Mouse (Mus musculus): Measurements from ENCODE around the gene Wfdc9. TPM values are rescaled to one million over a fixed set of nuclear protein-coding genes. Genes with fewer than 3 reads are reported as not detected.

The Wfdc9 gene
- polyA plus RNA-seq, 1 experiment = not detected

DNA sequence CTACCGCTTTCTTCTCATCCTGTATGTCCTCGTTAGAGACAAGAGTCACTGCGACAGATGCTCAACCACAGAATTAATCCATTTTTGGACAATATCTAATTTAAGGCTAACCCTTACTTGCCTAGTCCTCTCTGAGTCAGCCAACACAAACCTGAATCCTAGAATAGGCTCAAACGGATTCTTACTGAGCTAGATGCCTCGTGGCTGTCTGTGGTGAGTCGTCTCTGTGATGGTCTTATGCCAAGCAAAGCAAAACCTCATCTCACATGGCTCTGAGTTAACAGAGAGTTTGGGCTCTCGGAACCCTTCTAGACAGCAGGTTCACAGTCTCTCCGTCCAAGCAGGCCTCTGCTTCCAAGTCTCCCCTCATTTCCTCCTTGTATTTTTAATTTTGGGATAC is 52.0 kb downstream of the Wfdc9 start:
- no peak overlapping the region for H3K27ac ChIP-seq (ENCODE audit: control insufficient read depth, insufficient read depth, low read length)
- no peak for TF ChIP-seq POLR2A (IDR thresholded peaks at IDR 0.05; ENCODE audit: control insufficient read depth, extremely low read depth, insufficient read depth, low read length, poor library complexity)
- TF ChIP-seq CTCF (IDR thresholded peaks at IDR 0.05; ENCODE audit: borderline replicate concordance, control insufficient read depth, extremely low read depth, insufficient read depth, low read length, poor library complexity) = no peak
- H3K4me1 ChIP-seq (replicated peaks; ENCODE audit: control insufficient read depth, insufficient read depth, low read length) = no peaks in the 10 kb centered on the region
- WGBS = 91% methylated on average over 8 of the region's 8 CpGs
- no peak overlapping the region for H3K4me3 ChIP-seq (ENCODE audit: control insufficient read depth, insufficient read depth, low read length)
- no peaks in the 10 kb centered on the region for H3K27me3 ChIP-seq (ENCODE audit: control insufficient read depth, insufficient read depth, low read length)
- DNase-seq = no peak
- no peaks in the 10 kb centered on the region for H3K36me3 ChIP-seq (ENCODE audit: control insufficient read depth, insufficient read depth, low read length)

DNA sequence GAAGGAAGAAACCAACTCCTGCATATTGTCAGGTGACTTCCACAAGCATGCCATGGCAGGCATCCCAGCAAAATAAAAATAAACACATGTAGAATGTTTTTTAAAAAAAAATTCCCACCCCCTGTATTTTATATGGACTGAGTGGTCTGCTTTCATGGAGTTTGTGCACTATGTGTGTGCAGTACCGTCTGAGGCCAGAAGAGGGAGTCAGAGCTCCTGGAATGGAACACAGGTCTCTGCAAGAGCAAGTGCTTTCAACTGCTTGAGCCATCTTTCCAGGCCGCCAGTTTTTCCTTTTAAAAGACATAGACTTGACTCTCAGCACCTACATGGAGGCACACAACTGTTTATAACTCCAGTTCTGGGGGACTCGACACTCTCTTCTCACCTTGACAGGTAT is 52.9 kb downstream of the Wfdc9 start:
- no peaks in the 10 kb centered on the region for H3K27me3 ChIP-seq (ENCODE audit: control insufficient read depth, insufficient read depth, low read length)
- no peaks in the 10 kb centered on the region for H3K36me3 ChIP-seq (ENCODE audit: control insufficient read depth, insufficient read depth, low read length)
- no peak overlapping the region for H3K27ac ChIP-seq (ENCODE audit: control insufficient read depth, insufficient read depth, low read length)
- 95% methylated on average over 3 of the region's 3 CpGs for WGBS
- H3K4me3 ChIP-seq (ENCODE audit: control insufficient read depth, insufficient read depth, low read length) = no peak overlapping the region
- no peak for DNase-seq
- no peak for TF ChIP-seq CTCF (IDR thresholded peaks at IDR 0.05; ENCODE audit: borderline replicate concordance, control insufficient read depth, extremely low read depth, insufficient read depth, low read length, poor library complexity)
- TF ChIP-seq POLR2A (IDR thresholded peaks at IDR 0.05; ENCODE audit: control insufficient read depth, extremely low read depth, insufficient read depth, low read length, poor library complexity) = no peak
- no peaks in the 10 kb centered on the region for H3K4me1 ChIP-seq (replicated peaks; ENCODE audit: control insufficient read depth, insufficient read depth, low read length)

DNA sequence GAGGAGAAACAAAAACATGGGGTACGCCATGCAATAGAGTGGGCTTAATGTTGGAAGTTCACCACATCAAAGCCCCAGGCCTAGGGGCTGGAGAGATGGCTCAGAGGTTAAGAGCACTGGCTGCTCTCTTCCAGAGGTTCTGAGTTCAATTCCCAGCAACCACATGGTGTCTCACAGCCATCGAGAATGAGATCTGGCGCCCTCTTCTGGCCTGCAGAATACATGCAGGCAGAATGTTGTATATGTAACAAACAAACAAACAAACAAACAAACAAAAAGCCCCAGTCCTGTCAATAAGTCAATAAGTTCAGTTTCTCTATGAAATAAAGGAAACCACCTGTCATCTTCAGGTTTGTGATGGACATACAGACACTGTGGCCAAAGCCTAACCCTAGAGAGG is 56.2 kb downstream of the Wfdc9 start:
- H3K27ac ChIP-seq (ENCODE audit: control insufficient read depth, insufficient read depth, low read length) = no peak overlapping the region
- no peaks in the 10 kb centered on the region for H3K27me3 ChIP-seq (ENCODE audit: control insufficient read depth, insufficient read depth, low read length)
- H3K36me3 ChIP-seq (ENCODE audit: control insufficient read depth, insufficient read depth, low read length) = no peaks in the 10 kb centered on the region
- TF ChIP-seq CTCF (IDR thresholded peaks at IDR 0.05; ENCODE audit: borderline replicate concordance, control insufficient read depth, extremely low read depth, insufficient read depth, low read length, poor library complexity) = no peak
- no peak for TF ChIP-seq POLR2A (IDR thresholded peaks at IDR 0.05; ENCODE audit: control insufficient read depth, extremely low read depth, insufficient read depth, low read length, poor library complexity)
- no peak overlapping the region for H3K4me3 ChIP-seq (ENCODE audit: control insufficient read depth, insufficient read depth, low read length)
- no peak for DNase-seq
- no peaks in the 10 kb centered on the region for H3K4me1 ChIP-seq (replicated peaks; ENCODE audit: control insufficient read depth, insufficient read depth, low read length)
- WGBS = 63% methylated on average over 3 of the region's 3 CpGs

Other genes starting within 250 kb of the Wfdc9 start
- 18.6 TPM in 2 replicates for gene Sdc4, start 212.7 kb downstream of the Wfdc9 start, polyA plus RNA-seq (2012; rRNA removed)
- 183 and 220 TPM in 2 replicates for gene Sys1, start 199.6 kb downstream of the Wfdc9 start, polyA plus RNA-seq (2012; rRNA removed)
- gene Gm20458, start 195.6 kb downstream of the Wfdc9 start, polyA plus RNA-seq (2012; rRNA removed) = 27.8 and 35.3 TPM in 2 replicates
- gene Trp53tg5, start 182.9 kb downstream of the Wfdc9 start, polyA plus RNA-seq (2012; rRNA removed) = not detected in 2 replicates
- 19.6 and 24.8 TPM in 2 replicates for gene Dbndd2, start 170.5 kb downstream of the Wfdc9 start, polyA plus RNA-seq (2012; rRNA removed)
- 146 and 202 TPM in 2 replicates for gene Pigt, start 159.1 kb downstream of the Wfdc9 start, polyA plus RNA-seq (2012; rRNA removed)
- gene Wfdc2, start 94.2 kb downstream of the Wfdc9 start, polyA plus RNA-seq (2012; rRNA removed) = 20.5 and 28.7 TPM in 2 replicates
- not detected in 2 replicates for gene Spint3, start 83.1 kb downstream of the Wfdc9 start, polyA plus RNA-seq (2012; rRNA removed)
- not detected in 2 replicates for gene Wfdc6a, start 71.1 kb downstream of the Wfdc9 start, polyA plus RNA-seq (2012; rRNA removed)
- not detected in 2 replicates for gene Eppin, start 63.0 kb downstream of the Wfdc9 start, polyA plus RNA-seq (2012; rRNA removed)
- gene Wfdc6b, start 43.1 kb downstream of the Wfdc9 start, polyA plus RNA-seq (2012; rRNA removed) = not detected in 2 replicates
- gene Wfdc8, start 43.0 kb downstream of the Wfdc9 start, polyA plus RNA-seq (2012; rRNA removed) = 0.18 TPM in 1 of 2 replicates, not detected in the other
- not detected in 2 replicates for gene Wfdc16, start 17.8 kb downstream of the Wfdc9 start, polyA plus RNA-seq (2012; rRNA removed)
- gene Wfdc10, start 537 bp downstream of the Wfdc9 start, polyA plus RNA-seq (2012; rRNA removed) = not detected in 2 replicates
- gene Wfdc11, start 17.5 kb upstream of the Wfdc9 start, polyA plus RNA-seq (2012; rRNA removed) = not detected in 2 replicates
- not detected in 2 replicates for gene Wfdc13, start 28.5 kb upstream of the Wfdc9 start, polyA plus RNA-seq (2012; rRNA removed)
- not detected in 2 replicates for gene Spint4, start 41.9 kb upstream of the Wfdc9 start, polyA plus RNA-seq (2012; rRNA removed)
- not detected in 2 replicates for gene Spint5, start 58.7 kb upstream of the Wfdc9 start, polyA plus RNA-seq (2012; rRNA removed)
- gene Wfdc3, start 89.3 kb upstream of the Wfdc9 start, polyA plus RNA-seq (2012; rRNA removed) = 0.23 and 0.41 TPM in 2 replicates
- gene Dnttip1, start 89.4 kb upstream of the Wfdc9 start, polyA plus RNA-seq (2012; rRNA removed) = 60.6 and 134 TPM in 2 replicates
- 327 and 434 TPM in 2 replicates for gene Ube2c, start 113.3 kb upstream of the Wfdc9 start, polyA plus RNA-seq (2012; rRNA removed)
- gene Tnnc2, start 123.4 kb upstream of the Wfdc9 start, polyA plus RNA-seq (2012; rRNA removed) = 0.38 TPM in 1 of 2 replicates, not detected in the other
- gene Snx21, start 129.2 kb upstream of the Wfdc9 start, polyA plus RNA-seq (2012; rRNA removed) = 9.0 and 11.9 TPM in 2 replicates
- 84.6 and 87.9 TPM in 2 replicates for gene Acot8, start 148.3 kb upstream of the Wfdc9 start, polyA plus RNA-seq (2012; rRNA removed)
- 5.9 and 6.2 TPM in 2 replicates for gene Zswim3, start 148.5 kb upstream of the Wfdc9 start, polyA plus RNA-seq (2012; rRNA removed)
- gene Zswim1, start 166.1 kb upstream of the Wfdc9 start, polyA plus RNA-seq (2012; rRNA removed) = 9.5 and 11.5 TPM in 2 replicates
- 2.9 and 4.5 TPM in 2 replicates for gene Spata25, start 172.0 kb upstream of the Wfdc9 start, polyA plus RNA-seq (2012; rRNA removed)
- gene Ctsa, start 176.3 kb upstream of the Wfdc9 start, polyA plus RNA-seq (2012; rRNA removed) = 467 and 538 TPM in 2 replicates
- gene Neurl2, start 176.9 kb upstream of the Wfdc9 start, polyA plus RNA-seq (2012; rRNA removed) = 24.0 and 31.7 TPM in 2 replicates
- gene Pltp, start 201.1 kb upstream of the Wfdc9 start, polyA plus RNA-seq (2012; rRNA removed) = 227 and 263 TPM in 2 replicates
- gene Pcif1, start 222.7 kb upstream of the Wfdc9 start, polyA plus RNA-seq (2012; rRNA removed) = 79.7 and 87.9 TPM in 2 replicates